Mouse (Mus musculus): ENCODE data around the gene Large1.
A peak's percentile ranks its signal among the peaks of the same experiment; 100 is the strongest.
"Not testable (repeated sequence)": the region's sequence is repeated elsewhere in the genome, so short reads cannot be mapped to it uniquely, and the experiment has no call there.

The Large1 gene

DNA sequence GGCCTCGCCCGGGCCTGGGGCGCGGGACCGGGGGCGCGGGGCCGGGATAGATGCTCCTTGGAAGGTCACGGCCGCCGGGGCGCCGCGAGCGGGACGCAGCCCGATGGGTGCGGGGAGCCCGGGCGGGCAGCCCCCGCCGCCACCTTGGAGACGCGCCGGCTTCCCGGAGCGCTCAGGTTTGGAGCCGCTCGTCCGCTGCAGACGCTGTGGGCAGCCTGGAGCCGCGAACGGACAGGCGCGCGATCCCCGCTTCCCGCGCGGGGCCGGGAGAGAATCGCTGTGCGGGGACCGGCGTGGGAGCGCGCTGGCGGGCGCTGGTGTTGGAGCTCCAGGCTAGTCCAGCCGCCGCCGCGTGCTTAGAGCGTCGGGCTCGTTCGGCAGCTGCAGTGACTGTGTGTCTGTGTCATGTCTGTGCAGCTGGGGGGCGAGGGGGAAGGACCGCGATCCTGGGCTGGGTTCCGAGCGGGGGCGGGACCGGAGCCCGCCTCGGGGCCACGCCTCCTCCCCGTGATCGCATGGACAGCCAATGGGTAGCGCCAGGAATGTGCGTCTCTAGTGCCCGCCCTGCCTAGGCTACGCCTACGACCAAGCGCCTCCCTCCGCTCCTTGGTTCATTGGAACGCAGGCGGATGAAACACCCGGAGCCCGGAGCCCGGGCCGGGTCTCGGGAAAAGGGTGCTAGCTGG is at the start of gene Large1:
Large1 (minus strand) TSS at position 433 of the 686 bp plus-strand sequence.
- DNase-seq (ENCODE audit: low spot score in 2 of 2) = peak; percentile 82 to 84

- no peak for DNase-seq (ENCODE audit: low spot score in 2 of 2)
Measured at GRCm38 (mm10) chr8:73400343-73400742, 47.0 kb upstream of the Large1 start.

DNA sequence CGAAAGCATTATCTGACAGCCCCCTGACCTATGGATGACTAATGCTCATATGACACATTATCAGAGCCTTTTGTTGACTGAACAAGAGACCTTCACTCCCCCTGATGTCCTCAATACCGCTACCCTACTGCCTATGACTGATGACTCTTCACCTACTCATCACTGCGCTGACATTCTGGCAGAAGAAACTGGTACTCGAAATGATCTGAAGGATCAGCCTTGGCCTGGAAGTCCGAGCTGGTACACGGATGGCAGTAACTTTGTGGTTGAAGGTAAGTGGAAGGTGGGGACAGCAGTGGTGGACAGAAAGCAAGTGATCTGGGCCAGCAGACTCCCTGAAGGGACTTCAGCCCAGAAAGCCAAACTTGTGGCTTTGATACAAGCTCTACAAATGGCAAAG is 19.7 kb upstream of the Large1 start:
- DNase-seq (ENCODE audit: low spot score in 2 of 2) = not testable (repeated sequence)

GRCm38 (mm10) chr8:73355979-73356378 is 2.6 kb upstream of the Large1 start:
- DNase-seq (ENCODE audit: low spot score in 2 of 2) = peak in 1 of 2 experiments; percentile 13

- no peak for DNase-seq (ENCODE audit: low spot score in 2 of 2)
Measured at GRCm38 (mm10) chr8:73354201-73354881, 1.0 kb upstream of the Large1 start.

DNA sequence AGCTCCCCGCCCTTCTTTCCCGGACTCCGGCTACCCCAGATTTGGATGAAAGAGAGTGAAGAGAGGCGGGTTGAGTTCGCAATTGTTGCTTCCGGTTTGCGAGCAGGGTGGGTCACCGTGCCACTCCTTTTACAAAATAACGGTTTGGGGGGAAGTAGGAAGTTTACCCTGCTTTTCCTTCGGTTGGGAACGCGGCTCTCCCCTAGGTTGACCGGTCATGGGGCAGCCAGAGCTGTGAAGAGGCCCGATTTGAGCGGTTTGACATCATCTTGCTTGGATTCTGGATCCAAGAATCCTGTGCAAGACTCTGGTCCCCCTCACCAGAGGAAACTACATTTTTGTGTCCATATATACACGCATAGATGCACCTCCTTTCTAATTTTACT is 447 bp upstream of the Large1 start:
- DNase-seq (ENCODE audit: low spot score in 2 of 2) = no peak

DNA sequence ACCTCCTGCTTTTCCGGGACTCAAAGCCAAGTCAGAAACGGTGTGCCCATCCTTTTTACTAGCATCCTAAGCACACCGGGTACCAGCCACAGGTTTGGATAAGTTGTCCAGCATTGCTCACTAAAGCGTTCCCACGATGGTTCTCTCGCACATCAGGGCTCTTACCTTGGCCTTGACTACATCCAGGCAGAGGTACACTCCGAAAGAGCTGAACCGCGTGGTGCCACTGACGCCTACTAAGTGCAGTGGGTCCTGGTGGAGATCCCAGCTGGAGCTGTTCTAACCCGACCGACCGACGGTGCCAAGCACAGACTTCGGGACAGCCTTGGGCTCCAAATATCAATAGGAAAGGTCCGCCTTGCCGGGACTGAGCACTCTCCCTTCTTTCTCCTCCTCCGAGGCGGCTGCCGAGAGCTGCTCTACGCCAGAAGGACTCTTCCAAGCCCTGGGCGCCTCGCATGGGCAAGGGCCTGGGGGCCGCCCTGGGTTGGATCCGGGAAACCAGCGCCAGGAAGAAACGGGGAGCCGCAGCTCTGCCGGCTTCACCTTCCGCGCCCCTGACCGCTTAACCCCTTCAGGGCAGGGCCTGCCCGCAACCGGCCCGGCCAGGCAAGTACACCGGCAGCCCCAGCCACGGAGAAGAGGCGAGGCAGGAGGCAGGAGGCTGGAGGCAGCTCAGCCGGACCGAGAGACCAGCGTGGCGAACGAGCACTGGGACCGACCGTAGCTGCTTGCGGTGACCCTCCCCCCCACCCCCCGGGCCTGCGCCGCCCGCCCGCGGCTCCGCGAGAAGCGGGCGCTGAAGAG is 836 bp downstream of the Large1 start:
- DNase-seq (ENCODE audit: low spot score in 2 of 2) = no peak

GRCm38 (mm10) chr8:73350366-73350765 is 3.0 kb downstream of the Large1 start:
- no peak for DNase-seq (ENCODE audit: low spot score in 2 of 2)

- DNase-seq (ENCODE audit: low spot score in 2 of 2) = no peak
Measured at GRCm38 (mm10) chr8:73342761-73343395, 10.5 kb downstream of the Large1 start.

- DNase-seq (ENCODE audit: low spot score in 2 of 2) = no peak
Measured at GRCm38 (mm10) chr8:73336845-73337244, 16.5 kb downstream of the Large1 start.

- no peak for DNase-seq (ENCODE audit: low spot score in 2 of 2)
Measured at GRCm38 (mm10) chr8:73329131-73329530, 24.2 kb downstream of the Large1 start.

- no peak for DNase-seq (ENCODE audit: low spot score in 2 of 2)
Measured at GRCm38 (mm10) chr8:73328056-73328455, 25.3 kb downstream of the Large1 start.

DNA sequence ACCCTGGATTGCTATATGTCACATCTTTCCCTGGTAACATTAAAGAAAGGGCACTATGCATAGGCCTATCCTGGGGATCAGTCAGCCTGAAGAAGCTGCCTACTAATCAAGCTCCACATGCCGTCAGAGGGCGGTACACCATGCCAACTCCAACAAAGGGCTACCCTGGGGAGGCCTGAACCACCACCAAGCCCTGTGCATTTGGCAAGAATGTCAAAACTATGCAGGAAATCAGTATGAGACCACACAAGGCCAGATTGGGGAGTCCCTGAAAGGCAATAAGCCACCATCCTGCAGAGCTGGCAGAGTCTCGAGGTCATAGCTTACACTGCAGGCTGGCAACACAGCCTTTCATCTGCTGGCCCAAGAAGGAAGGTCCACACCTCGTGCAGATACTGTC is 28.7 kb downstream of the Large1 start:
- DNase-seq (ENCODE audit: low spot score in 2 of 2) = no peak

DNA sequence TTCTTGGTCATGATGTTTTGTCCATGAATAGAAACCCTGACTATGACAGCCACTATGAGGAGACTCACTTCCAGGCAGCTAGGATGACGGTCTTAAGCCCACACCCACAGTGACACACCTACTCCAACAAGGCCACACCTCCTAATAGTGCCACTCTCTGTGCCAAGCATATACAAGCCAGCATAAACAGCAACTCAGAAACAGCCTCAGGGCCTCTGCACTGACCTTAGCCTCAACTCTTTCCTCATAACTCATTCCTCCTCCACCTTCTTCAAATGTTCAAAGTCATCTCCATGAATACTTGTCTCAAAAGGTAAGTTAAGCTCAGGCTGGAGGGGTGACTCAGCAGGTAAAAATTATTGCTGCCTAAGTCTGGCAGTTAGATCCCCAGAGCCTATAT is 29.7 kb downstream of the Large1 start:
- no peak for DNase-seq (ENCODE audit: low spot score in 2 of 2)

DNA sequence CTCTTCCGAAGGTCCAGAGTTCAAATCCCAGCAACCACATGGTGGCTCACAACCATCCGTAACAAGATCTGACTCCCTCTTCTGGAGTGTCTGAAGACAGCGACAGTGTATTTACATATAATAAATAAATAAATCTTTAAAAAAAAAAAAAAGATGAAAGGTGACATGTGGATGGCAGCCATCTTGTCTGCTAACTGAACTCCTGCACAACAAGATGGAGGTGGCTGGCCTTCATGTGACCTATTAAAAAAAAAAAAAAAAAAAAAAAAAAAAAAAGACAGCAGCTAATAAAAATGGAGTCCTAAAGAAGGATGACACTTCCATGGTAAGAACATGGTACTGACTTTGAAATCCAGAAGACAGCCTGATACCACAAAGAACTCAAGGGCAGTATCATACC is 33.8 kb downstream of the Large1 start:
- not testable (repeated sequence) for DNase-seq (ENCODE audit: low spot score in 2 of 2)

DNA sequence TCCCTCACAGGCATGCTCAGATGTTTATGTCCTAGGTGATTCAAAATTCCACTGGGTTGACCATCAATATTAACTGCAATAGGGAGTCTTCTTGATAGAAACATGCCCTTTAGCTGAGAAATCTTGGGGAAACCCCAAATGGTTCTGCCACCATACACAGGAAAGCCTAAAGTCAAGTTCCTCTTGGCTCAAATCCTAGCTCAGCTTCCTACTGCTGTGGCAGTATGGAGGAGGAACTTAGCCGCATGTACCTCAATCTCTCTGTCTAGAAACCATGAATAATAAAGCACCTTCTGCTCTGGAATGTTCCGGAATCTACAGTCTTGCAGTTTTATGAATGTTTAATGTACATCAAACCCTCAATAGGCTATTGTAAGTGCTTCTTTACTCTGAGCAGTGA is 39.4 kb downstream of the Large1 start:
- no peak for DNase-seq (ENCODE audit: low spot score in 2 of 2)

DNA sequence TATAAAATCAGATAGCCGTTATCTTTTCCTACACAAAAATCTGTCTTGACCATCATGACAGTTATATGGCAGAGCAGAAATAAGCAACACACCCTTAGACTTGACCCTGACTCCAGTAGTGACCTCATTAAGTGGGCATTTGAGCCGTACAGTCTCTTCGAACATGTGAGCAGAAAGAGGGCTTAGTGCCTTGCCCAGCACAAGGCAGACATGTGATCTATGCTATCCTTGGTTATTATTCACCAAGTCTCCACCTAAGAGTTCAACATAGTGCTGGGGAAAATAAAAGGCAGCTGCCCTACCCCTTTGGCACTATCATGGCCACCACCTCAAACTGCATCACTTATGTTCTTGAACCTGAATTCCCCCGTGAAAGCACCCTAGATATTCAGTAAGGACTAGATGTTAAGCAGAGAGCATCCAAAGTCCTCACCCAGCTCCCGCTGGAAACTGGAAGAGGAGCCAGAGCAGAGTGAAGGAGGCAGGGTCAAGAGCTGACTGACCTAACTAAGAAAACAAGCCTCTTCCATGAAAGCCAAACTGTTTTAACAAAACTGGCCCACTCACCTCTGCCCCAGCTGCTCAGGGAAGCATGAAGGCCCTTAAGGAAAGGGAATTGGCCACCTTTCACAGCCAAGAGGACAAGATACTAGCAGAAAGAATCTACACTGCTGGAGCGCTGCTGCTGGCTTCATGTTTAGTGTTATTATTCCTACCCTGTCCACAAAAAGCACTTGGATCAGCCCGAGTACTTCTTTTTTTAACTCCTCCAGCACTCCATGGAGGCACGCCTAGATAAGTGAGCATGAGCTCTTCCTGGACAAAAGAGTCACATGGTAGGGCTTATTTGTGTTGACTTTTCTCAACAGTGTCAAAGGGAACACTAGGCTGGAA is 40.4 kb downstream of the Large1 start:
- no peak for DNase-seq (ENCODE audit: low spot score in 2 of 2)

GRCm38 (mm10) chr8:73310471-73310870 is 42.9 kb downstream of the Large1 start:
- DNase-seq (ENCODE audit: low spot score in 2 of 2) = no peak

DNA sequence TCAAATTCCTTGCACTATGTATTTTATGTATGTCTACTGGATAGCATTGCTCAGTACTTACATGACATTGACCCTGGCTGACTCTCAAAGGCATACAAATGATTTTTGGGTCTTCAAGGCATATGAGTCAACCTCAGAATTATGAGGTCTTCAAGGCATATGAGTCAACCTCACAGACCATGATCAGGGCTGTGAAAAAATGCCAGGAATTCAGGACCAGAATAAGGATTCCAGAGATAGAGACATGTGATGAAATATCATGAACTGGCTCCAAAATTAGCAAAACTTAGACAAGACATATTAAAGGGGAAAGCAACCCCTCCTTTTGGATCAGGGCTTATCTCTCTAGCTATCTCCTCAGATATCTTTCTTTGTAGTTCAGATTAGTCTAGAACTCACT is 43.3 kb downstream of the Large1 start:
- no peak for DNase-seq (ENCODE audit: low spot score in 2 of 2)

DNA sequence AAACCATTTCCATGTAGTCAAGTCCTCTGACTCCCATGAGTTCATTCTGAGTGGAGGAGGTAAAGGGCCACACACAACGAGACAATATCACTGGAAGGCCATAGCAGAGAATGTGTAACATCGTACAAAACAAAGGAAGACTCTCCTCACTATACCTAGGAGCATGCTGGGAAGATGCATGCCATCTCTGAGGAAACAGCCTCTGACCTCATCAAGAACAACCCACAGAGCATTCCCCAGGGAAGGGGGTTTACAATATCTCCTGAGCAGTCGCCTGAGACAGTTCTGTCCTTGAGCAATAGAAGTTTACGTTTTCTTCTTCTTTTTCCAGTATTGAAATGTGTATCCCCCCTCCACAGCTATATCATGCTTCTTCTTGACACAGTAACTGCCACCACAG is 49.4 kb downstream of the Large1 start:
- DNase-seq (ENCODE audit: low spot score in 2 of 2) = no peak

GRCm38 (mm10) chr8:73302947-73303346 is 50.4 kb downstream of the Large1 start:
- DNase-seq (ENCODE audit: low spot score in 2 of 2) = no peak

Data from spleen, postnatal 36 days (tissue).